8 mouse cellular contexts compared by ENCODE assay signal in genomic region chr10:62980039-62980954, GRCm38 (mm10). TPM values are rescaled to one million over a fixed set of nuclear protein-coding genes. Genes with fewer than 3 reads are reported as not detected.
DNase-seq lines count a peak whose midpoint lies in the region; ATAC-seq and TF ChIP-seq lines count a peak whose summit lies in the region.

TSS of gene Rufy2 (plus strand) at chr10:62980223.

- peaks cover 34% of the 10 kb centered on the region for H3K36me3 ChIP-seq in E14TG2a.4 (ENCODE audit: insufficient read depth, low read length)
- peaks cover 28% of the 10 kb centered on the region for H3K36me3 ChIP-seq in forebrain, embryonic 12.5 days (replicated peaks)
- H3K36me3 ChIP-seq in heart, postnatal 0 days (replicated peaks; ENCODE audit: control insufficient read depth, insufficient read depth, low read length), result 0 out of 2 replicates have a peak, but pooled peaks cover 13% of the 10 kb centered on the region
- H3K36me3 ChIP-seq in liver, embryonic 15.5 days (replicated peaks), result peaks cover 8% of the 10 kb centered on the region
- H3K36me3 ChIP-seq in neural tube, embryonic 11.5 days (ENCODE audit: control insufficient read depth, insufficient read depth, low read length), result no peaks in the 10 kb centered on the region
- no peaks in the 10 kb centered on the region for H3K36me3 ChIP-seq in stomach, embryonic 16.5 days (ENCODE audit: control insufficient read depth, insufficient read depth, low read length)

- peak within 1 kb of the TSS; percentile 95 for H3K4me3 ChIP-seq in E14TG2a.4 (replicated peaks; ENCODE audit: low read length)
- H3K4me3 ChIP-seq in forebrain, embryonic 12.5 days (replicated peaks), result peak within 1 kb of the TSS; percentile 95
- peak within 1 kb of the TSS; percentile 78 for H3K4me3 ChIP-seq in heart, postnatal 0 days (ENCODE audit: low read depth, low read length)
- peak within 1 kb of the TSS; percentile 87 for H3K4me3 ChIP-seq in liver, embryonic 15.5 days (replicated peaks)
- H3K4me3 ChIP-seq in neural tube, embryonic 11.5 days (ENCODE audit: low read depth, low read length), result peak within 1 kb of the TSS; percentile 88
- peak within 1 kb of the TSS; percentile 95 for H3K4me3 ChIP-seq in stomach, embryonic 16.5 days (replicated peaks; ENCODE audit: low read length)

- peak within 1 kb of the TSS; percentile 94 for H3K9ac ChIP-seq in forebrain, embryonic 12.5 days
- peak within 1 kb of the TSS; percentile 74 for H3K9ac ChIP-seq in heart, postnatal 0 days (replicated peaks; ENCODE audit: low read depth, low read length)
- peak within 1 kb of the TSS; percentile 71 for H3K9ac ChIP-seq in liver, embryonic 15.5 days
- H3K9ac ChIP-seq in neural tube, embryonic 11.5 days (ENCODE audit: low read length), result peak within 1 kb of the TSS; percentile 89
- H3K9ac ChIP-seq in stomach, embryonic 16.5 days (ENCODE audit: low read length), result peak within 1 kb of the TSS; percentile 92

- H3K27me3 ChIP-seq in E14TG2a.4 (ENCODE audit: insufficient read depth, low read length), result peaks cover 7% of the 10 kb centered on the region
- H3K27me3 ChIP-seq in forebrain, embryonic 12.5 days, result no peaks in the 10 kb centered on the region
- no peaks in the 10 kb centered on the region for H3K27me3 ChIP-seq in heart, postnatal 0 days (ENCODE audit: control insufficient read depth, insufficient read depth, low read length)
- 0 out of 2 replicates have a peak, but pooled peaks cover 4% of the 10 kb centered on the region for H3K27me3 ChIP-seq in liver, embryonic 15.5 days
- H3K27me3 ChIP-seq in neural tube, embryonic 11.5 days (ENCODE audit: control insufficient read depth, insufficient read depth, low read length), result no peaks in the 10 kb centered on the region
- no peaks in the 10 kb centered on the region for H3K27me3 ChIP-seq in stomach, embryonic 16.5 days (ENCODE audit: control insufficient read depth, insufficient read depth, low read length)

- DNase-seq in c-Kit-positive CD71-positive TER-119-positive erythroid progenitor cells, embryonic 14.5 days (ENCODE audit: low spot score), result peak; percentile 52
- DNase-seq in heart, postnatal 0 days (ENCODE audit: low spot score), result peak; percentile 73
- peak; percentile 82 to 92 for DNase-seq in kidney, postnatal 36 days
- peak; percentile 89 for DNase-seq in neural tube, embryonic 11.5 days (ENCODE audit: low spot score)

- peak; percentile 95 for ATAC-seq in forebrain, embryonic 12.5 days (ENCODE audit: low FRiP score)
- ATAC-seq in heart, postnatal 0 days (ENCODE audit: insufficient read depth, low read depth), result peak; percentile 85
- ATAC-seq in liver, embryonic 15.5 days (ENCODE audit: insufficient read depth), result peak; percentile 73
- ATAC-seq in neural tube, embryonic 11.5 days (ENCODE audit: insufficient read depth, low FRiP score, low TSS enrichment), result peak; percentile 92
- ATAC-seq in stomach, embryonic 16.5 days (ENCODE audit: insufficient read depth, low FRiP score), result peak; percentile 91

- no peak for TF ChIP-seq CTCF in E14TG2a.4 (conservative IDR thresholded peaks at IDR 0.05; ENCODE audit: low read length)
- TF ChIP-seq CTCF in heart, postnatal 0 days (IDR thresholded peaks at IDR 0.05; ENCODE audit: low read depth), result peak; percentile 44

- no peak for TF ChIP-seq EP300 in heart, postnatal 0 days (IDR thresholded peaks at IDR 0.05; ENCODE audit: low read depth)

- no peaks in the 10 kb centered on the region for H3K9me3 ChIP-seq in E14TG2a.4 (ENCODE audit: low read length)
- H3K9me3 ChIP-seq in forebrain, embryonic 12.5 days, result no peaks in the 10 kb centered on the region
- no peaks in the 10 kb centered on the region for H3K9me3 ChIP-seq in heart, postnatal 0 days (replicated peaks; ENCODE audit: control insufficient read depth, low read length)
- no peaks in the 10 kb centered on the region for H3K9me3 ChIP-seq in liver, embryonic 15.5 days (replicated peaks)
- H3K9me3 ChIP-seq in neural tube, embryonic 11.5 days (ENCODE audit: control insufficient read depth, low read length), result no peaks in the 10 kb centered on the region
- H3K9me3 ChIP-seq in stomach, embryonic 16.5 days (replicated peaks; ENCODE audit: control insufficient read depth, low read length), result no peaks in the 10 kb centered on the region

- WGBS in forebrain, embryonic 12.5 days, result under 1% methylated on average over 62 of the region's 77 CpGs
- 1% methylated on average over 70 of the region's 77 CpGs for WGBS in heart, postnatal 0 days
- under 1% methylated on average over 77 of the region's 77 CpGs for WGBS in liver, embryonic 15.5 days (ENCODE audit: insufficient replicate concordance)
- WGBS in neural tube, embryonic 11.5 days, result 1% methylated on average over 53 of the region's 77 CpGs
- WGBS in stomach, embryonic 16.5 days, result under 1% methylated on average over 77 of the region's 77 CpGs

- H3K4me1 ChIP-seq in E14TG2a.4 (replicated peaks; ENCODE audit: low read depth, low read length), result peaks cover 44% of the 10 kb centered on the region
- peaks cover 11% of the 10 kb centered on the region for H3K4me1 ChIP-seq in forebrain, embryonic 12.5 days
- peaks cover 8% of the 10 kb centered on the region; the same call in 1 of the 2 replicates for H3K4me1 ChIP-seq in heart, postnatal 0 days (ENCODE audit: control insufficient read depth, insufficient read depth)
- peaks cover 16% of the 10 kb centered on the region for H3K4me1 ChIP-seq in liver, embryonic 15.5 days (replicated peaks)
- peaks cover 4% of the 10 kb centered on the region for H3K4me1 ChIP-seq in neural tube, embryonic 11.5 days (ENCODE audit: control insufficient read depth, insufficient read depth, low read length)
- H3K4me1 ChIP-seq in stomach, embryonic 16.5 days (ENCODE audit: control insufficient read depth, insufficient read depth, low read length), result peaks cover 3% of the 10 kb centered on the region; the same call in 1 of the 2 replicates

- H3K4me2 ChIP-seq in forebrain, embryonic 12.5 days, result peak within 1 kb of the TSS; percentile 62
- H3K4me2 ChIP-seq in heart, postnatal 0 days (ENCODE audit: low read depth, low read length), result peak within 1 kb of the TSS; percentile 75
- H3K4me2 ChIP-seq in liver, embryonic 15.5 days, result peak within 1 kb of the TSS; percentile 98
- H3K4me2 ChIP-seq in neural tube, embryonic 11.5 days (ENCODE audit: low read depth), result peak within 1 kb of the TSS; percentile 68
- peak within 1 kb of the TSS; percentile 65 for H3K4me2 ChIP-seq in stomach, embryonic 16.5 days (ENCODE audit: low read depth, low read length)

- peak within 1 kb of the TSS; percentile 85 for H3K27ac ChIP-seq in forebrain, embryonic 12.5 days
- peak within 1 kb of the TSS; percentile 40 for H3K27ac ChIP-seq in heart, postnatal 0 days (ENCODE audit: low read depth)
- H3K27ac ChIP-seq in liver, embryonic 15.5 days (replicated peaks), result no peak within 1 kb of the TSS
- H3K27ac ChIP-seq in neural tube, embryonic 11.5 days (ENCODE audit: low read depth, low read length), result peak within 1 kb of the TSS; percentile 79
- H3K27ac ChIP-seq in stomach, embryonic 16.5 days (ENCODE audit: low read length), result peak within 1 kb of the TSS; percentile 49; the same call in 1 of the 2 replicates

RNA-seq across cellular contexts. Expression of gene Rufy2, which starts in this region (rescaled TPM):
- polyA plus RNA-seq in forebrain, embryonic 12.5 days (2016; fragmentation: Nextera tagmentation; extraction: Ambion mirVana), result 34.9 and 39.5 TPM in 2 replicates
- total RNA-seq in heart, postnatal 0 days (2014; rRNA removed; ENCODE audit: low replicate concordance), result 5.8 and 9.7 TPM in 2 replicates
- polyA plus RNA-seq in heart, postnatal 0 days (2015; fragmentation: Nextera tagmentation; extraction: Ambion mirVana), result 11.3 and 11.7 TPM in 2 replicates
- 1.8 and 2.2 TPM in 2 replicates for polyA plus RNA-seq in liver, embryonic 15.5 days (2015; fragmentation: Nextera tagmentation; extraction: Ambion mirVana)
- 20.1 and 22.7 TPM in 2 replicates for polyA plus RNA-seq in neural tube, embryonic 11.5 days (2014; fragmentation: Nextera tagmentation; extraction: Ambion mirVana)
- polyA plus RNA-seq in stomach, embryonic 16.5 days (2015; fragmentation: Nextera tagmentation; extraction: Ambion mirVana), result 21.9 TPM in 2 replicates
